Mouse (Mus musculus) midbrain, embryonic 11.5 days (tissue): Measurements from ENCODE around the gene Cracr2b. TPM values are rescaled to one million over a fixed set of nuclear protein-coding genes. Genes with fewer than 3 reads are reported as not detected.

ENCODE experiments used
- ATAC-seq: fragments of 200-750 bp; cut with Nextera tagmentation; 2 replicates; pipeline ENCODE4 v1.8.0; 2017; ENCODE audit warnings: moderate TSS enrichment, moderate library complexity; ENCODE audit not compliant: low FRiP score
- DNase-seq: peaks from one replicate; pipeline ENCODE4 v3.0.0; 2015; ENCODE audit warnings: low spot score; ENCODE audit errors: missing footprints
- H3K27ac ChIP-seq: fragments of 300-500 bp; sonication (generic); 2 replicates; pipeline ENCODE4 v1.5.1; 2014; ENCODE audit warnings: low read depth, low read length
- H3K27me3 ChIP-seq: fragments of 300-500 bp; sonication (generic); 2 replicates; pipeline ENCODE4 v1.6.1; 2014; ENCODE audit warnings: mild to moderate bottlenecking, low read length, moderate library complexity, mixed read lengths; ENCODE audit not compliant: control insufficient read depth, insufficient read depth
- H3K36me3 ChIP-seq: fragments of 300-500 bp; sonication (generic); 2 replicates; pipeline ENCODE4 v1.6.1; 2014; ENCODE audit warnings: mild to moderate bottlenecking, low read length, moderate library complexity, mixed read lengths; ENCODE audit not compliant: control insufficient read depth, insufficient read depth
- H3K4me1 ChIP-seq: fragments of 300-500 bp; sonication (generic); 2 replicates; pipeline ENCODE4 v1.6.1; 2014; ENCODE audit warnings: low read length; ENCODE audit not compliant: control insufficient read depth, insufficient read depth
- H3K4me2 ChIP-seq: fragments of 300-500 bp; sonication (generic); 2 replicates; pipeline ENCODE4 v1.6.1; 2014; ENCODE audit warnings: mild to moderate bottlenecking, moderate library complexity
- H3K4me3 ChIP-seq: fragments of 300-500 bp; sonication (generic); 2 replicates; pipeline ENCODE4 v1.5.1; 2014; ENCODE audit warnings: low read depth, low read length
- H3K9ac ChIP-seq: fragments of 300-500 bp; sonication (generic); 2 replicates; pipeline ENCODE4 v1.6.1; 2014; ENCODE audit warnings: low read length
- H3K9me3 ChIP-seq: fragments of 300-500 bp; sonication (generic); 2 replicates; pipeline ENCODE4 v1.6.1; 2016; ENCODE audit warnings: low read length; ENCODE audit not compliant: control insufficient read depth
- WGBS: fragments of 180-500 bp; shearing (Covaris S2); extraction: QIAGEN DNeasy Blood & Tissue Kit; methylation state at CpG from one replicate; pipeline ENCODE4 v1.1.7; 2014; 5-methylcytosine and 5-hydroxymethylcytosine counted together
- polyA plus RNA-seq: library from polyadenylated mRNA; unstranded; fragments of >200 nt; fragmentation: Nextera tagmentation; extraction: Ambion mirVana; gene quantifications from 2 replicates; pipeline ENCODE4 v1.2.1, GENCODE M21; 2014

The Cracr2b gene
- polyA plus RNA-seq, 1 experiment from 2014 or later: 5.3 TPM

DNA sequence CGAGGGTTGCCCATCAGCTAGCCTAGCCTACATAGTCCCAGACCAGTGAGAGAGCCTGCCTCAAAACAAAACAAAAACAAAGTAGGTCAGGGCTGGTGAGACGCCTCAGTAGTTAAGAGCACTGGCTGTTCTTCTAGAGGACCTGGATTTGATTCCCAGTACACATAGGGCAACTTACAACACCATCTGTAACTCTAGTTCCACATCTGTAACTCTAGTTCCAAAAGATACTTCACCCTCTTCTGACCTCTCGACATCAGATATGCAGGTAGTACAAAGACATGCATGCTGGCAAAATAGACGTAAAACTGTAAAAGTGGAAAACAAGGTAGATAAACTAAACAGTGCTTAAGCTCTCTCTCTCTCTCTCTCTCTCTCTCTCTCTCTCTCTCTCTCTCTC lies 37.1 kb upstream of the Cracr2b start:
- Histone ChIP-seq H3K4me1 (peaks cover 2% of the 10 kb centered on the region), H3K9ac (no peak overlapping the region), H3K9me3 (no peaks in the 10 kb centered on the region), H3K27me3 (no peaks in the 10 kb centered on the region; the same call in 1 of the 2 replicates), H3K4me3 (no peak overlapping the region), H3K36me3 (no peaks in the 10 kb centered on the region), H3K4me2 (no peak overlapping the region), H3K27ac (no peak overlapping the region)
- DNase-seq (peak; percentile 60), ATAC-seq (no peak)
- WGBS: 83% methylated on average over 4 of the region's 4 CpGs

GRCm38 (mm10) chr7:141426948-141427730 lies 33.8 kb upstream of the Cracr2b start:
- Histone ChIP-seq H3K9ac (no peak overlapping the region), H3K4me1 (peaks cover 12% of the 10 kb centered on the region), H3K4me2 (no peak overlapping the region), H3K4me3 (no peak overlapping the region), H3K27ac (no peak overlapping the region), H3K27me3 (no peaks in the 10 kb centered on the region; the same call in 1 of the 2 replicates), H3K9me3 (no peaks in the 10 kb centered on the region), H3K36me3 (no peaks in the 10 kb centered on the region; the same call in 1 of the 2 replicates)
- 85% methylated on average over 12 of the region's 12 CpGs for WGBS
- ATAC-seq: no peak
- DNase-seq: no peak

- H3K27me3 ChIP-seq: no peaks in the 10 kb centered on the region; the same call in 1 of the 2 replicates
- H3K9me3 ChIP-seq: no peaks in the 10 kb centered on the region
- peak overlapping the region; percentile 69 for H3K9ac ChIP-seq
- H3K36me3 ChIP-seq: no peaks in the 10 kb centered on the region; the same call in 1 of the 2 replicates
- no peak for DNase-seq
- 55% methylated on average over 5 of the region's 5 CpGs for WGBS
- ATAC-seq: no peak
- H3K27ac ChIP-seq: no peak overlapping the region
- H3K4me2 ChIP-seq: peak overlapping the region; percentile 59
- peaks cover 13% of the 10 kb centered on the region for H3K4me1 ChIP-seq
- peak overlapping the region; percentile 39 for H3K4me3 ChIP-seq
Measured at GRCm38 (mm10) chr7:141428701-141429100, 32.2 kb upstream of the Cracr2b start.

DNA sequence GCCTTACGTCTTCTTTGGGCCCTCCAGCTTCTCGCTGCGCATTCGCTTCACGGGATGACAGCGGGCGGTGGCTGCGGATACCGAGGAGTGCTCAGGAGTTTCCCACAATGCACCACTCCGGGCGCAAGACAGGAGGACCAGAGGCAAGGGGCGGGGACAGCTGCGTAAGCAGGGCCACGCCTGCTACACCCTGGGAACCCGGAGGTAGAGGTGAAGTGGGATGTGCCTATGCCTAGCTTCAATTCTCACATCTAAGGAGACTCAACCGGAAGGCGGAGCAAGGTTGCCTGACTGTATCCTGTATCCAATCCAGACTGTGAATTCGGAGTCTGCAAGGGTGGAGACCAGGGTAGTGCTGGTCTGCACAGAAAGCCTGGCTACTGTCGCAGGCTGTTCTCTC lies 31.6 kb upstream of the Cracr2b start, which contains the start of gene Cend1:
Gene Cend1 (minus strand): TSS at position 182 of the 400 bp plus-strand sequence.
- H3K36me3 ChIP-seq: no peaks in the 10 kb centered on the region; the same call in 1 of the 2 replicates
- peak; percentile 91 for DNase-seq
- peak; percentile 79 for ATAC-seq
- H3K4me1 ChIP-seq: peaks cover 19% of the 10 kb centered on the region
- H3K4me2 ChIP-seq: peak within 1 kb of the TSS; percentile 59
- peak within 1 kb of the TSS; percentile 25; the same call in 1 of the 2 replicates for H3K27ac ChIP-seq
- H3K4me3 ChIP-seq: peak within 1 kb of the TSS; percentile 39
- no peaks in the 10 kb centered on the region for H3K9me3 ChIP-seq
- no peaks in the 10 kb centered on the region; the same call in 1 of the 2 replicates for H3K27me3 ChIP-seq
- H3K9ac ChIP-seq: peak within 1 kb of the TSS; percentile 69
- 2% methylated on average over 19 of the region's 19 CpGs for WGBS

DNA sequence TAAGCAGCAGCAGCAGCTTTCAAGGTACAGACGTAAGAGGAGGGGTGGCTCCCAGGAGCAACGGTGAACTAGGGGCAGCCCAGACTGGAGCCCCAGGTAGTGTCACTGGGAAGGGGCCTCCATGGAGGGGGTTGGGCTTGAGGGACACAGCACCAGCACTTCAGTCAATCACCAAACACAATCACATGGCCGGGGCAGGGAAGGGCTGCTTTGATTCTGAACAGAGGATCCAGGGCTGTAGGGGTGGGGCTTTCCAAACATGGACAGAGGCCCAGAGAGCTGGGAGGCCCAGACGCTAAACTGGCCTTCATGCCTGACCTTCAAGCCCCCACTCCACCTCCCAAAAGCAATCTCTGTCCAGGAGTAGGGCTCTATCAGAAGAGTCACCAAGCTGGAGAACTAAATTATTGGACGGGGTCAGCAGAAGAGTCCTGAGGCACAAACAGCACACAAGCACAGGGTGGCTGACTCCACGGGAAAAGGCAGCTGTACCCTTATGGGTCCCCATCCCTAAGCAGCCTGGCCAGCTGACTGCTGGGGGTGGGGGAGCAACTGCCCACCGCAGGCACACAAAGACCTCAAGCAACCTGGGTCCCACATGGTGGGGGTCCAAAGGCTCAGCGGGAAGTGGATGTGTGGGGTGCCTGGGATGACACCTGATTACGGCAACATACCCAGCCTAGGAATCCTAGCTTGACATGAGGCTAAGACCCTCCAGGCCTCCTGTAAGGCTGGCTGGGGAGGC lies 30.9 kb upstream of the Cracr2b start:
- no peaks in the 10 kb centered on the region for H3K9me3 ChIP-seq
- peak; percentile 82 for DNase-seq
- no peaks in the 10 kb centered on the region; the same call in 1 of the 2 replicates for H3K27me3 ChIP-seq
- H3K4me2 ChIP-seq: peak overlapping the region; percentile 59
- H3K9ac ChIP-seq: no peak overlapping the region
- 64% methylated on average over 9 of the region's 9 CpGs for WGBS
- no peaks in the 10 kb centered on the region; the same call in 1 of the 2 replicates for H3K36me3 ChIP-seq
- peaks cover 25% of the 10 kb centered on the region for H3K4me1 ChIP-seq
- ATAC-seq: peak; percentile 41
- no peak overlapping the region for H3K4me3 ChIP-seq
- H3K27ac ChIP-seq: no peak overlapping the region; the same call in 1 of the 2 replicates

GRCm38 (mm10) chr7:141430585-141431240 lies 30.2 kb upstream of the Cracr2b start:
- no peak overlapping the region for H3K9ac ChIP-seq
- H3K27ac ChIP-seq: no peak overlapping the region
- H3K9me3 ChIP-seq: no peaks in the 10 kb centered on the region
- H3K4me1 ChIP-seq: peaks cover 30% of the 10 kb centered on the region
- H3K4me3 ChIP-seq: no peak overlapping the region
- 94% methylated on average over 9 of the region's 9 CpGs for WGBS
- no peak overlapping the region for H3K4me2 ChIP-seq
- H3K27me3 ChIP-seq: no peaks in the 10 kb centered on the region; the same call in 1 of the 2 replicates
- H3K36me3 ChIP-seq: no peaks in the 10 kb centered on the region; the same call in 1 of the 2 replicates
- DNase-seq: no peak
- no peak for ATAC-seq

- Histone ChIP-seq H3K4me1 (peaks cover 36% of the 10 kb centered on the region), H3K9ac (no peak overlapping the region), H3K36me3 (no peaks in the 10 kb centered on the region; the same call in 1 of the 2 replicates), H3K4me3 (no peak overlapping the region), H3K9me3 (no peaks in the 10 kb centered on the region), H3K27me3 (no peaks in the 10 kb centered on the region), H3K27ac (no peak overlapping the region), H3K4me2 (no peak overlapping the region)
- WGBS: 96% methylated on average over 19 of the region's 19 CpGs
- DNase-seq: no peak
- ATAC-seq: no peak
Measured at GRCm38 (mm10) chr7:141431434-141432185, 29.3 kb upstream of the Cracr2b start.

GRCm38 (mm10) chr7:141432186-141432611 lies 28.7 kb upstream of the Cracr2b start:
- DNase-seq: peak; percentile 51
- Histone ChIP-seq H3K4me3 (no peak overlapping the region), H3K4me1 (peaks cover 42% of the 10 kb centered on the region), H3K27me3 (no peaks in the 10 kb centered on the region), H3K9ac (no peak overlapping the region), H3K27ac (no peak overlapping the region), H3K9me3 (no peaks in the 10 kb centered on the region), H3K36me3 (no peaks in the 10 kb centered on the region; the same call in 1 of the 2 replicates), H3K4me2 (no peak overlapping the region)
- 93% methylated on average over 8 of the region's 8 CpGs for WGBS
- no peak for ATAC-seq
